Mouse (Mus musculus): ENCODE data around the gene Cmss1. TPM values are rescaled to one million over a fixed set of nuclear protein-coding genes. Genes with fewer than 3 reads are reported as not detected.

Cmss1 gene
- 37.1 and 40.5 TPM in 2 replicates for polyA plus RNA-seq (2016; fragmentation: Nextera tagmentation; extraction: Ambion mirVana)

DNA sequence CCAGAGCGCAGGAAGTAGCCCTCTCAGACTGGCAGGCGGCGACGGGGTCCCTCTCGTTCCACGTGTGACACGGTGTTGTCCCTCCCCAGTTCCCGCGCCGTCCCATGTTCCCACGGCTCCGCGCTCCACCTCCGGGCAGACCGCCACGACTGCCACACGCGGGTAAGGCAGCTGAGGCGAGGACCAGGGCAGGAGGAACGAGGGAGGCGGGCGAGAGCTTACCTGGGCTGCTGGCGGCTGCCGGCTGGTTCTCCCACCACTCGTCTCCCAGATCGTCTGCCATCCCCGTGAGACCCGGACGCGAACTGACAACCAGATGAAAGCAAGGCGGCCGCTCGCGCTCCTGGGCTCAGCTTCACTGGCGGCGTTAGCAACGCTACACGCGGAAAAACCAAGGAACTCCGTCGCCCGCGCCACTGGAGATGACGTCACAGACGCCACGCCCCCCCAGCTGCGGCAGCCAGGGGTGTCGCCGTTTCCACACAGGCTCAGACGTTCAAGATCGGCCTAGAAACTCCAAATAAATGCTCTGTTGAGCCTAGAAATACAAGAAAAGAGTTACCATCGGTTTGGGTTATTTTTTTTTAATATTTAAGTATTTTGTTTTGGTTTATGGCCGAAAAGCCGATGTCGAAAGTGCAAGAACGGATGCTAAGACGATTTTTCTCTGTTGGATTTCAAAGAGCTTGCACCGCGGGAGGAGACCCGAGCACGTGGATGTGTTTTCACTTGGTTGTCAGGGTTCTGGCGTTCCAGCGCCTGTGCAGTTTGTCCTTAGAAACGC, at the start of gene Cmss1:
Gene Cmss1, minus strand, starts transcription at position 421 of the 784 bp plus-strand sequence.
- under 1% methylated on average over 64 of the region's 64 CpGs for WGBS
- no peaks in the 10 kb centered on the region for H3K9me3 ChIP-seq (replicated peaks)
- H3K27me3 ChIP-seq = no peaks in the 10 kb centered on the region
- peak within 1 kb of the TSS; percentile 80 for H3K4me2 ChIP-seq (replicated peaks)
- ATAC-seq (ENCODE audit: low FRiP score) = peak; percentile 94
- no peaks in the 10 kb centered on the region for H3K36me3 ChIP-seq
- peaks cover 5% of the 10 kb centered on the region for H3K4me1 ChIP-seq
- peak within 1 kb of the TSS; percentile 66 for H3K27ac ChIP-seq
- peak within 1 kb of the TSS; percentile 87 for H3K4me3 ChIP-seq
- H3K9ac ChIP-seq = peak within 1 kb of the TSS; percentile 72

DNA sequence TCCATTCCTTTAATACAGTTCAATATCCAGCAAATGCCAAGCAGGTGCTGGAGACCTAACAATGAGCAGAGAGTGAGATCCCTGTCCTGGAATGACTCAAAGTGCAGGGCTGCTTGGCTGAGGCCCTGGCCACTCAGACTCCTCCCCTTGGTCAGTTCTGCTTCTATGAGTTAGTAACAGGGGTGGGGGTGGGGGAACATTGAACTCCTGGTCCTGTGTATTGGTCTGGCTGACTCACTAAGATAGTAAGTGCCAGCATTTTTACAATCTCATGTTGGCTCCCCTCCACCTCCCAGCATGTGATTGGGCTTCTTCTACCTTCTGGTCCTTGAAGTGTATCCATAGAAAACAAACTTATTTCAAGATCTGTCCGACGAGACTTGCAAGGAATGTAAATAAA, 43.2 kb upstream of the Cmss1 start:
- Histone ChIP-seq H3K9me3 (replicated peaks) (no peaks in the 10 kb centered on the region), H3K4me3 (no peak overlapping the region), H3K4me1 (no peaks in the 10 kb centered on the region), H3K27ac (no peak overlapping the region), H3K9ac (no peak overlapping the region), H3K36me3 (no peaks in the 10 kb centered on the region), H3K27me3 (no peaks in the 10 kb centered on the region), H3K4me2 (replicated peaks) (no peak overlapping the region)
- WGBS = 79% methylated on average over 2 of the region's 2 CpGs
- no peak for ATAC-seq (ENCODE audit: low FRiP score)

GRCm38 (mm10) chr16:57641346-57641885, 34.8 kb upstream of the Cmss1 start:
- no peaks in the 10 kb centered on the region for H3K36me3 ChIP-seq
- no peak for ATAC-seq (ENCODE audit: low FRiP score)
- no peaks in the 10 kb centered on the region for H3K9me3 ChIP-seq (replicated peaks)
- no peaks in the 10 kb centered on the region for H3K27me3 ChIP-seq
- no peak overlapping the region for H3K27ac ChIP-seq
- WGBS = 74% methylated on average over 10 of the region's 10 CpGs
- H3K9ac ChIP-seq = no peak overlapping the region
- no peaks in the 10 kb centered on the region for H3K4me1 ChIP-seq
- H3K4me3 ChIP-seq = no peak overlapping the region
- no peak overlapping the region for H3K4me2 ChIP-seq (replicated peaks)

GRCm38 (mm10) chr16:57634766-57635165, 28.1 kb upstream of the Cmss1 start:
- Histone ChIP-seq H3K4me2 (replicated peaks) (no peak overlapping the region), H3K4me3 (no peak overlapping the region), H3K36me3 (no peaks in the 10 kb centered on the region), H3K9me3 (replicated peaks) (no peaks in the 10 kb centered on the region), H3K9ac (no peak overlapping the region), H3K4me1 (no peaks in the 10 kb centered on the region), H3K27me3 (no peaks in the 10 kb centered on the region), H3K27ac (no peak overlapping the region)
- no peak for ATAC-seq (ENCODE audit: low FRiP score)
- WGBS = 82% methylated on average over 5 of the region's 5 CpGs

DNA sequence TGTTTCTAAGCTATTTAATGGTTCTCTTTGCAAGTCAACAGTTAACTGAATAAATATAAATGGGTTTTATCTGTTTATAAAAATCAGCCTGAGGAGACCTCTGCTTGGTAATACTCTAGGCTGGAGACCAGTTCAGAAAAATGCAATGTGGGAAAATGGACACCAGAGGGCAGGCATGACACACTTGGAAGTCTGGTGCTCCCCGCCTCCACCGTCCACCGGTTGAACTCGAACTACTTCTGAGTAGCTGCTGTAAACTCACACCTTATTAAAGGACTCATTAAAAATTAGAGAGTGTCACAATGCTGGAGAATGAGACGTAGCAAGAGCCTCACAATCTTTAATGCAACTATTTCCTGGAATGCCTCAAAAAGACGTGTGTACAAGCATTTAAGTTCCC, 27.5 kb upstream of the Cmss1 start:
- peak; percentile 61; the same call in 1 of the 2 replicates for ATAC-seq (ENCODE audit: low FRiP score)
- WGBS = 10% methylated on average over 6 of the region's 6 CpGs
- Histone ChIP-seq H3K36me3 (no peaks in the 10 kb centered on the region), H3K9ac (no peak overlapping the region), H3K9me3 (replicated peaks) (no peaks in the 10 kb centered on the region), H3K4me2 (replicated peaks) (no peak overlapping the region), H3K4me3 (no peak overlapping the region), H3K4me1 (no peaks in the 10 kb centered on the region), H3K27me3 (no peaks in the 10 kb centered on the region), H3K27ac (no peak overlapping the region)

- H3K4me1 ChIP-seq = peaks cover 5% of the 10 kb centered on the region
- H3K9me3 ChIP-seq (replicated peaks) = no peaks in the 10 kb centered on the region
- H3K9ac ChIP-seq = no peak overlapping the region
- no peak for ATAC-seq (ENCODE audit: low FRiP score)
- H3K4me3 ChIP-seq = no peak overlapping the region
- no peak overlapping the region for H3K27ac ChIP-seq
- H3K27me3 ChIP-seq = no peaks in the 10 kb centered on the region
- 0% methylated on average over 1 of the region's 1 CpGs for WGBS
- no peak overlapping the region for H3K4me2 ChIP-seq (replicated peaks)
- no peaks in the 10 kb centered on the region for H3K36me3 ChIP-seq
These were observed 5.1 kb upstream of the Cmss1 start for GRCm38 (mm10) chr16:57611768-57612167.

DNA sequence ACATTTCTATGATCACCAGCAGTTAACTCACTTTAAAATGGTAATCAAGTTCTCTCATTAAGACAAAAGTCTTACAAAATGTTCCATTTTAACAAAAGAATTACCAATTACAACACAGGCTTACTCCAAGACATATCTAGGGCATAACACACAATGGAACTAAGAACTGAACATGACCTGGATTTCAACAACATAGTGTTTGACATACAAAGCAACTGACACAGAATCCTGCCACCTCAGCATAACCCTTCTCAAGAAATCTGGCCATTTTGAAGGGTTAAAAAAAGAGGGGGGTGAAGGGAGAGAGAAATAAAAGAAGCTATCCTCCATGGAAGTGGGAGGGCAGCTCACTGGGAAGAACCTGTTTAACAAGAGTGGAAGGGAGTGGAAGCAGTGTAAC, 5.6 kb downstream of the Cmss1 start:
- Histone ChIP-seq H3K4me1 (no peaks in the 10 kb centered on the region), H3K27me3 (no peaks in the 10 kb centered on the region), H3K4me3 (no peak overlapping the region), H3K9me3 (replicated peaks) (no peaks in the 10 kb centered on the region), H3K36me3 (no peaks in the 10 kb centered on the region), H3K27ac (no peak overlapping the region), H3K4me2 (replicated peaks) (no peak overlapping the region), H3K9ac (no peak overlapping the region)
- ATAC-seq (ENCODE audit: low FRiP score) = no peak

DNA sequence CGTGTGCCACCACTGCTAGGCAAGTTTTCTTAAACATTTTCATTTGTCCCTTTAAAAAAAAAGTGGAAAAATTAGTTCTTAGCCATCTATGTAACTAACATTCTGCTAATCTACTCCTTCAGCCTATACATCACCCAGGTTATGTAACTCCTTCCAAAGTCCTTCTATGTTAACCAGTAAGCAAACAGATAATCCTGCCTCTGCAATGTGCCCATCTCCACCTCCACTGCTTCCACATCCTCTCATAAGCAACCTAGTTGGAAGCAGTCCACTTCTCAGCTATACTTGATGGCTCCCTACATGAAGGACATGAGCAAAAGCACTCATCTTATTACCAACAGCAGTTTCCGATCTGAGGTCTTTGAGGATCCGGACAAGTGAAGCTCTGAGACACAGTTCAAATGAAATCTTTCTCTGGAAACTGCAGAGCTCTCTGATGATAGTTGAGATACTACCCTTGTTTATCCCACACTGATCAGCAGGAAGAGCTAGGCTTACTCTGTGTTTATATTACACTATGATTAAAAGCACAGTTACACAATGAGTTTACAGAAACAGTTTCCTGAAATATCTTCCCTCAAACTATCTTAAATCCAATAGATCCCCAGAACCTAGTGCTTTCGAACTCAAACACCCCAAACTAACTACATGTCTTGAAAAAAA, 9.2 kb downstream of the Cmss1 start:
- no peaks in the 10 kb centered on the region for H3K9me3 ChIP-seq (replicated peaks)
- H3K4me2 ChIP-seq (replicated peaks) = no peak overlapping the region
- H3K27ac ChIP-seq = no peak overlapping the region
- no peaks in the 10 kb centered on the region for H3K27me3 ChIP-seq
- WGBS = 90% methylated on average over 4 of the region's 4 CpGs
- no peak overlapping the region for H3K9ac ChIP-seq
- no peak for ATAC-seq (ENCODE audit: low FRiP score)
- H3K4me3 ChIP-seq = no peak overlapping the region
- no peaks in the 10 kb centered on the region for H3K4me1 ChIP-seq
- H3K36me3 ChIP-seq = no peaks in the 10 kb centered on the region

GRCm38 (mm10) chr16:57593422-57594157, 13.1 kb downstream of the Cmss1 start:
- Histone ChIP-seq H3K36me3 (no peaks in the 10 kb centered on the region), H3K4me2 (replicated peaks) (no peak overlapping the region), H3K4me1 (no peaks in the 10 kb centered on the region), H3K27ac (no peak overlapping the region), H3K9ac (no peak overlapping the region), H3K9me3 (replicated peaks) (no peaks in the 10 kb centered on the region), H3K27me3 (no peaks in the 10 kb centered on the region), H3K4me3 (no peak overlapping the region)
- no peak for ATAC-seq (ENCODE audit: low FRiP score)
- WGBS = 41% methylated on average over 7 of the region's 7 CpGs

GRCm38 (mm10) chr16:57585201-57585600, 21.5 kb downstream of the Cmss1 start:
- no peak overlapping the region for H3K27ac ChIP-seq
- 63% methylated on average over 3 of the region's 3 CpGs for WGBS
- H3K9me3 ChIP-seq (replicated peaks) = no peaks in the 10 kb centered on the region
- no peak for ATAC-seq (ENCODE audit: low FRiP score)
- H3K4me2 ChIP-seq (replicated peaks) = no peak overlapping the region
- no peaks in the 10 kb centered on the region for H3K27me3 ChIP-seq
- no peak overlapping the region for H3K4me3 ChIP-seq
- H3K36me3 ChIP-seq = no peaks in the 10 kb centered on the region
- no peaks in the 10 kb centered on the region for H3K4me1 ChIP-seq
- H3K9ac ChIP-seq = no peak overlapping the region

- H3K4me3 ChIP-seq = no peak overlapping the region
- H3K27me3 ChIP-seq = no peaks in the 10 kb centered on the region
- ATAC-seq (ENCODE audit: low FRiP score) = no peak
- H3K4me1 ChIP-seq = no peaks in the 10 kb centered on the region
- no peak overlapping the region for H3K9ac ChIP-seq
- H3K9me3 ChIP-seq (replicated peaks) = no peaks in the 10 kb centered on the region
- H3K27ac ChIP-seq = no peak overlapping the region
- H3K4me2 ChIP-seq (replicated peaks) = no peak overlapping the region
- WGBS = 87% methylated on average over 2 of the region's 2 CpGs
- H3K36me3 ChIP-seq = no peaks in the 10 kb centered on the region
These were observed 24.7 kb downstream of the Cmss1 start for GRCm38 (mm10) chr16:57582008-57582407.

DNA sequence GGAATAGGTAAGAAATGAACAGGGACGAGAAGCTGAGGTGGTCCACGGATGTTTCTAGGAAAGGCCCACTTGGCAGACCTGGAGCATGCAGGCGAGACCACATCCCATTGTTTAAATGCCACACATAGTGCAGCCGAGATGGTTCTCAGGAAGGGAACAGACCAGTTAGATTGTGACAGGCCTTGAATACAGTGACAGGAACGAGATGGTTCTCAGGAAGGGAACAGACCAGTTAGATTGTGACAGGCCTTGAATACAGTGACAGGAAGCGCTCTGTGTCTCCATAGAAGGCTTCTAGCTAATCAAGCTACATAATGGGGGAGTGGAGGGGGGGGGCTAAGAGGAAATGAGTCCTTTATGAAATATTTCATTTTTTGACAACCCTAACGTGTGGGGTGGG, 26.6 kb downstream of the Cmss1 start:
- 71% methylated on average over 7 of the region's 7 CpGs for WGBS
- H3K4me3 ChIP-seq = no peak overlapping the region
- ATAC-seq (ENCODE audit: low FRiP score) = no peak
- no peaks in the 10 kb centered on the region for H3K4me1 ChIP-seq
- no peaks in the 10 kb centered on the region for H3K36me3 ChIP-seq
- no peak overlapping the region for H3K27ac ChIP-seq
- no peak overlapping the region for H3K9ac ChIP-seq
- H3K9me3 ChIP-seq (replicated peaks) = no peaks in the 10 kb centered on the region
- H3K4me2 ChIP-seq (replicated peaks) = no peak overlapping the region
- H3K27me3 ChIP-seq = no peaks in the 10 kb centered on the region

Measured in hindbrain, embryonic 12.5 days (tissue).